Mouse (Mus musculus) cerebellum, adult 2 months (tissue): ENCODE data around the gene Fndc3b. TPM values are rescaled to one million over a fixed set of nuclear protein-coding genes. Genes with fewer than 3 reads are reported as not detected.

Experiments
- DNase-seq, 2 experiments: peaks; one replicate each; pipeline ENCODE4 v3.0.0; 2021
- H3K27ac ChIP-seq: fragments of 200-500 bp; 2 replicates; pipeline ENCODE4 v1.5.1; 2012; ENCODE audit warnings: low read length, control low read depth, inconsistent platforms; ENCODE audit not compliant: insufficient read depth
- H3K27me3 ChIP-seq: fragments of 200-500 bp; 2 replicates; pipeline ENCODE4 v1.6.1; 2012; ENCODE audit warnings: inconsistent platforms, mild to moderate bottlenecking, low read length, moderate library complexity; ENCODE audit not compliant: control insufficient read depth, insufficient read depth
- H3K4me1 ChIP-seq: fragments of 200-500 bp; 2 replicates; pipeline ENCODE4 v1.6.1; 2011; ENCODE audit warnings: low read length; ENCODE audit not compliant: control insufficient read depth, insufficient read depth
- H3K4me3 ChIP-seq: fragments of 200-500 bp; replicated peaks from 2 replicates; pipeline ENCODE3; 2011; ENCODE audit warnings: mild to moderate bottlenecking, low read depth, low read length, control low read depth; ENCODE audit not compliant: insufficient read depth
- CTCF ChIP-seq: fragments of 200-500 bp; IDR thresholded peaks from 2 replicates; pipeline ENCODE4 v1.5.1; 2011; ENCODE audit warnings: low read depth, mild to moderate bottlenecking, control low read depth, low read length, moderate library complexity, borderline replicate concordance; ENCODE audit not compliant: insufficient read depth
- POLR2A ChIP-seq: fragments of 200-500 bp; IDR thresholded peaks from 2 replicates; pipeline ENCODE4 v1.6.1; 2011; ENCODE audit warnings: low read length, control low read depth, borderline replicate concordance; ENCODE audit not compliant: insufficient read depth
- WGBS: fragments of 180-500 bp; shearing (Covaris S2); methylation state at CpG from one replicate; pipeline ENCODE4 v1.1.7; 2018; 5-methylcytosine and 5-hydroxymethylcytosine counted together
- polyA plus RNA-seq: library from polyadenylated mRNA; depleted of rRNA; stranded (reverse); fragments of >200 nt; gene quantifications from 2 replicates; pipeline ENCODE4 v1.2.3, GENCODE M21; 2012

Gene Fndc3b
- polyA plus RNA-seq, 1 experiment, result 4.1 TPM

DNA sequence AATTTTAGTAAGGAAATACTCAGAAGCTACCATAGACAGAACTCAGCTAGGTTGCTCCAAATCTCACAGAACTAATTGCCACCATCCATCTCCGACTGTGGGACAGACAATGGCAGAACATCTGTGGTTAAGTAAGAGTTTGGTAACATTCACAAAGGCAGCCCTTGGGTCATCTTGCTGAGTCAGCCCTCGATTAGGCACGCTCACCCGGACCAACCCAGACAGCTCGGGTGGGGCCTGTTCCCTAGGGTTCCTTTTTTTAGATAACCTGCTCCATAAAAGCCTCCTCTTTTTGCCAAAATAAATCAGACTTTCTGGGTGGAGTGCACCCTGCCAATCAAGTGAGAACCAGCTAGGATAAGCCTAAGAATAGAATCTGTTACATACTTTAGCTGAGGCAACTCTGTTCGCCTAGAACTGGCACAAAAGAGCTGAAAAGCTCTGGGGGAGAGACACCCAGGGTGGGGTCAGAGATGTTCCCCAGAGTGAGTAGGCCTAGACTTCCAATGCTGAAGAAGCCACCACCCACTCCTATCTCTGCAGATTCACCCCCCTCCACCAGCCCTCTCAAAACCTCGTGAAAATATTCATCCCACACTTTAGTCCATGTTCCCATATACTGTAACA is 54.2 kb downstream of the Fndc3b start:
- H3K4me1 ChIP-seq, result no peaks in the 10 kb centered on the region; the same call in 1 of the 2 replicates
- H3K4me3 ChIP-seq, result no peak overlapping the region
- TF ChIP-seq CTCF, result no peak
- no peak for TF ChIP-seq POLR2A
- DNase-seq, result no peak
- WGBS, result 81% methylated on average over 7 of the region's 7 CpGs
- no peaks in the 10 kb centered on the region for H3K27me3 ChIP-seq
- H3K27ac ChIP-seq, result no peak overlapping the region

DNA sequence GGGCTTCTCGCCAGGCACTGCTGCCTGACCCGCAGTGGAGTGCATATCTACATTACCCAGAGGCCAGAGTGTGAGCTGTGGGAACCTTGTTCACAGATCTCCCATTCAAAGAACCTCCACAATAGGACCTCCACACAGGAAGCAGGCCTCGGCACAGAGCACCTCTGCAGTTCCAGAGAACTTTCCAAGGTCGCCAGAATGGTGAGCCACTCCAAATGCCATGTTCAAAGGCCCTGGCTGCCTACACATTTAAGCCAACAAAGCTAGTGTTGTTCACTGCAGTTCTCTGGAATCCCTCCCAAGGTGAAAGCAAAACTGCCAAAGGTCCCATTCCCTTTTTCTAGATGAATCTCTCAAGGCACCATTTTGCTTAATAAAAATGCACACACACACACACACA is 55.4 kb downstream of the Fndc3b start:
- no peak overlapping the region for H3K4me3 ChIP-seq
- TF ChIP-seq POLR2A, result no peak
- no peak for TF ChIP-seq CTCF
- H3K27me3 ChIP-seq, result no peaks in the 10 kb centered on the region
- no peak overlapping the region for H3K27ac ChIP-seq
- WGBS, result 82% methylated on average over 4 of the region's 4 CpGs
- no peak for DNase-seq
- no peaks in the 10 kb centered on the region; the same call in 1 of the 2 replicates for H3K4me1 ChIP-seq

DNA sequence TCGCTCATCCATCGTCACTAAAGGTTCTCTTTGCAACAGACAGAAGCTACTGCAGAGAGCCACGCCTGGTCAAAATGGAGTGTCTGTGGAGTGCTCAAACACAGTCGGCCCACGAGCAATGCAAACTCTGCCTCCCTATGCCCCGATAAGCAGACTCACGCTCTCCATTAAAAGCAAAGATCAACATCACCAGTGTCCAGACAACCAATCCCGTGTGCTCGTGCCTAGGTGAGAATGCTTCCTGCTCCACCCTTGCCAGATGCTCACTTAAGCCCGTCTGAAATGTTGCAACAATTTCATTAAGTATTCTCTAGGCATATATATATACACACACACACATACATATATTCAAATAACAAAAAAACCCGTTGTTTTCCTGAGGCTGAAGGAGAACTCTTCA is 56.1 kb downstream of the Fndc3b start:
- Histone ChIP-seq H3K27me3 (no peaks in the 10 kb centered on the region), H3K27ac (no peak overlapping the region), H3K4me1 (no peaks in the 10 kb centered on the region; the same call in 1 of the 2 replicates), H3K4me3 (no peak overlapping the region)
- TF ChIP-seq CTCF (no peak), POLR2A (no peak)
- DNase-seq, result no peak
- WGBS, result 95% methylated on average over 11 of the region's 11 CpGs

DNA sequence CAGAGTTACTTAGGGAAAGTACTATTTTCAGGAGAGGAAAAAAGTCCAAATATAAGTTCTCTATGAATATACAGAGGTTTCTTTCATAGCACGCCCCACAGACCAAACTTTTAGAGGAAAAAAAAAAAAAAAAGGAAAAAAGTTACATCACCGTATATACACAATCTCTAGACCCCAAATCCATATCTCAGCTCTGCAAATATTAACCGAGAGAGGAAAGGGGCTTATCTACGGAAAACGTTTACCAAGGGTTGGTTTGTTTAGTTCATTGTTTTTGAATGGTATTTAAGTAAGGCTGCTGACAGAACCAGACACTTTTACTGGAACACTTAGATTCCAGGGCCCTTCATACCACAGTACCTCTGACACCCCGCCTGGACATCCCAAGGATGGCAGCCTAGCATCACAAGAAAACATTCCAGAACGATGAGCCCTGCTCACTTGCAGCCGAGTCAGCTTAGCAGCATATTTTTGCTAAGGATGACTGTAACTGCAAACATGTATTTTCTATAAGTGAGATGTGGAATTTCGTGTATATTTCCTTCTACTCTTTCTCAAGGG is 58.6 kb downstream of the Fndc3b start:
- H3K27ac ChIP-seq, result no peak overlapping the region
- TF ChIP-seq POLR2A, result no peak
- TF ChIP-seq CTCF, result no peak
- no peaks in the 10 kb centered on the region for H3K27me3 ChIP-seq
- H3K4me1 ChIP-seq, result no peaks in the 10 kb centered on the region; the same call in 1 of the 2 replicates
- DNase-seq, result no peak
- WGBS, result 87% methylated on average over 9 of the region's 9 CpGs
- no peak overlapping the region for H3K4me3 ChIP-seq

DNA sequence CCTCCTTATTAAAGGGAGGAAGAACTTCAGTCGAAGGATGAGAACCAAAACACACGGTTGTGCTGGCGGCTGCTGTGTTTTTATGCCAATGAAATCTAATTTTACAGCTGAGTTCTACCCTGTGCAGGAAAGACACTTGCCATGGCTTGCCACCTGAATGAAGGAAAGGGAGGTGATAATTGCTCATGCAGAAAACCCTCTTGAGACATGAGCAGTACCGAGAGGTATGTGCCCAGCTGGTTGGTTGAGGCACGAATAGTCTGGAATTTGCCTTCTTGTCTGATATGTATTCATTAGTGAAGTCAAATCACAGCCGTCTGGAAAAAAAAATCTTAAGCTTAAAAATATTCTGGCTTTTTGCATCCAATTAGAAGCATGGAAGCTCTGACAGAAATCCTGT is 59.4 kb downstream of the Fndc3b start:
- Histone ChIP-seq H3K27ac (no peak overlapping the region), H3K27me3 (no peaks in the 10 kb centered on the region), H3K4me3 (no peak overlapping the region), H3K4me1 (no peaks in the 10 kb centered on the region; the same call in 1 of the 2 replicates)
- 75% methylated on average over 6 of the region's 6 CpGs for WGBS
- no peak for DNase-seq
- TF ChIP-seq POLR2A, result no peak
- TF ChIP-seq CTCF, result no peak

DNA sequence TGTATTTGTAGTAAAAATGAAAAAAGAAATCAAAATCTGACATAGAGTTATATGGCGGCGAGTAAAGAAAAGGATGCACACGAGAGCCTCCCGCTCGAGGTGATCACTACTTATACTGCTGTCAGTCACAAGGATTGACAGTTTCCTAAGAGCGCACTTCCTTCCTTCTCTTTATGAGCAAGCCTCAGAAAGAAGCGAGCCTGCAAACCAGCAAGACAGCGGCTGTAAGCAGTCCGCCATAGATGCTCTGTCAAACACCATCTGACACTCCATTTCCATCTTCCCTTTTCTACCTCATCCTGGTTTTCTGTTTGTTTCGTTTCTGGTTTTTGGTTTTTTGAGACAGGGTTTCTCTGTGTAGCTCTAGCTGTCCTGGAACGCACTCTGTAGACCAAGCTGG is 61.0 kb downstream of the Fndc3b start:
- 96% methylated on average over 11 of the region's 11 CpGs for WGBS
- Histone ChIP-seq H3K4me1 (no peaks in the 10 kb centered on the region), H3K4me3 (no peak overlapping the region), H3K27me3 (no peaks in the 10 kb centered on the region), H3K27ac (no peak overlapping the region)
- no peak for DNase-seq
- TF ChIP-seq POLR2A, result no peak
- no peak for TF ChIP-seq CTCF

DNA sequence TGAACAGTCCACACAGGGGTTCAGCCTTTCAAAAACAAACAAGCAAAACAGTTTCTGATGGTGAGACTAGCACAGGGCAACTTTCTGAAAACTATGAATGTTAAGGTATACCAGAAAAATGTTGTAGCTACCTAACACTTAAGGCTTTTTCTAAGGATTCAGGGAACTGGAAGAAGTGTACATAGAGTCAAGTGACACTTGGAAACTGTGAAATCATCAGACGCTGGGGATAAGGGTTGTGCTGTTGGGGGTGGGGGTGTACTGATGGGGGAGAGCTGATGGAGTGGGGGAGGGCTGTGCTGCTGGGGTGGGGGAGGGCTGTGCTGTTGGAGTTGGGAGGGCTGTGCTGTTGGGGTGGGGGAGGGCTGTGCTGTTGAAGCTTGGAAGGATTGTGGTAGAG is 61.8 kb downstream of the Fndc3b start:
- 88% methylated on average over 1 of the region's 1 CpGs for WGBS
- Histone ChIP-seq H3K4me3 (no peak overlapping the region), H3K27me3 (no peaks in the 10 kb centered on the region), H3K4me1 (no peaks in the 10 kb centered on the region), H3K27ac (no peak overlapping the region)
- TF ChIP-seq POLR2A, result no peak
- TF ChIP-seq CTCF, result no peak
- no peak for DNase-seq

DNA sequence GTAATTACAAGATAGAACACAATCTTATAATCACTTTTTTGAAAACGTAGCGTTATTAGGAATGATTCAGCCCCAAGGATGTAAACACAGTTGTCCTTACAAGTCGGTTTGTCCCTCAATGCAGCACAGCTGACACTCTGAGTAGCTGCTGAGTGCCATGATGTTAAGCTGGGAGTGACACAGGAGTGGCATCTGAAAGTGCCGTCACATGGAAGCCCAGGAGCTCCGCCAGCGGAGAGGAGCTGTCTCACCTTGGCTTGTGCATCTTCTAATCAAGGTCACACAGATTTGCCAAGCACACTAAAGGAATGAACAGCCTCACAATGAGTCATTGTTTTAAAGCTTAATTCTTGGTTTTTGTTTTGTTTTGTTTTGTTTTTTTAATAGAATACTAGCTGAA is 68.7 kb downstream of the Fndc3b start:
- TF ChIP-seq CTCF (no peak), POLR2A (no peak)

More for the DNA sequence above, 68.7 kb downstream of the Fndc3b start:
- Histone ChIP-seq H3K27me3 (no peaks in the 10 kb centered on the region), H3K4me3 (no peak overlapping the region), H3K4me1 (no peaks in the 10 kb centered on the region), H3K27ac (no peak overlapping the region)
- 88% methylated on average over 6 of the region's 6 CpGs for WGBS
- no peak for DNase-seq
